Mouse (Mus musculus) forebrain, embryonic 12.5 days (tissue): Measurements from ENCODE around the gene Kbtbd12. TPM values are rescaled to one million over a fixed set of nuclear protein-coding genes. Genes with fewer than 3 reads are reported as not detected.
A peak's percentile ranks its signal among the peaks of the same experiment; 100 is the strongest.

Source experiments
- ATAC-seq: fragments of 200-750 bp; cut with Nextera tagmentation; 2 replicates; pipeline ENCODE4 v1.8.0; 2017; ENCODE audit warnings: moderate TSS enrichment; ENCODE audit not compliant: low FRiP score
- H3K27ac ChIP-seq: fragments of 300-500 bp; sonication (generic); 2 replicates; pipeline ENCODE4 v1.5.1; 2016; ENCODE audit warnings: mild to moderate bottlenecking
- H3K27me3 ChIP-seq: fragments of 300-500 bp; sonication (generic); 2 replicates; pipeline ENCODE4 v1.6.1; 2016; ENCODE audit warnings: mild to moderate bottlenecking
- H3K36me3 ChIP-seq: fragments of 300-500 bp; sonication (generic); replicated peaks from 2 replicates; pipeline ENCODE4 v1.6.1; 2016; ENCODE audit warnings: mild to moderate bottlenecking
- H3K4me1 ChIP-seq: fragments of 300-500 bp; sonication (generic); 2 replicates; pipeline ENCODE4 v1.6.1; 2016
- H3K4me2 ChIP-seq: fragments of 300-500 bp; sonication (generic); 2 replicates; pipeline ENCODE4 v1.6.1; 2016; ENCODE audit warnings: mild to moderate bottlenecking, moderate library complexity
- H3K4me3 ChIP-seq: fragments of 300-500 bp; sonication (generic); replicated peaks from 2 replicates; pipeline ENCODE4 v1.5.1; 2016; ENCODE audit warnings: mild to moderate bottlenecking
- H3K9ac ChIP-seq: fragments of 300-500 bp; sonication (generic); 2 replicates; pipeline ENCODE4 v1.6.1; 2016; ENCODE audit warnings: mild to moderate bottlenecking
- H3K9me3 ChIP-seq: fragments of 300-500 bp; sonication (generic); 2 replicates; pipeline ENCODE4 v1.6.1; 2016
- WGBS: fragments of 180-500 bp; shearing (Covaris S2); methylation state at CpG from one replicate; pipeline ENCODE4 v1.1.7; 2016; 5-methylcytosine and 5-hydroxymethylcytosine counted together
- polyA plus RNA-seq: library from polyadenylated mRNA; unstranded; fragments of >200 nt; fragmentation: Nextera tagmentation; extraction: Ambion mirVana; gene quantifications from 2 replicates; pipeline ENCODE4 v1.2.1, GENCODE M21; 2016

The Kbtbd12 gene
- polyA plus RNA-seq, 1 experiment from 2014 or later, result 0.15 TPM

- H3K27ac ChIP-seq, result peak overlapping the region; percentile 42; the same call in 1 of the 2 replicates
- H3K27me3 ChIP-seq, result no peaks in the 10 kb centered on the region
- no peak overlapping the region for H3K9ac ChIP-seq
- peaks cover 5% of the 10 kb centered on the region; the same call in 1 of the 2 replicates for H3K9me3 ChIP-seq
- peak overlapping the region; percentile 43 for H3K4me2 ChIP-seq
- H3K4me1 ChIP-seq, result peaks cover 19% of the 10 kb centered on the region
- H3K36me3 ChIP-seq, result no peaks in the 10 kb centered on the region
- 10% methylated on average over 3 of the region's 3 CpGs for WGBS
- H3K4me3 ChIP-seq, result no peak overlapping the region
- ATAC-seq, result no peak
Observed at GRCm38 (mm10) chr6:88640331-88640730, 2.6 kb upstream of the Kbtbd12 start.

- H3K9ac ChIP-seq, result no peak overlapping the region
- peaks cover 5% of the 10 kb centered on the region; the same call in 1 of the 2 replicates for H3K9me3 ChIP-seq
- 0% methylated on average over 9 of the region's 9 CpGs for WGBS
- H3K27me3 ChIP-seq, result no peaks in the 10 kb centered on the region
- H3K4me3 ChIP-seq, result no peak overlapping the region
- H3K4me2 ChIP-seq, result peak overlapping the region; percentile 43
- H3K36me3 ChIP-seq, result no peaks in the 10 kb centered on the region
- peaks cover 19% of the 10 kb centered on the region for H3K4me1 ChIP-seq
- ATAC-seq, result peak; percentile 72; the same call in 1 of the 2 replicates
- peak overlapping the region; percentile 42 for H3K27ac ChIP-seq
Observed at GRCm38 (mm10) chr6:88639921-88640320, 2.2 kb upstream of the Kbtbd12 start.

GRCm38 (mm10) chr6:88639372-88639920 lies 1.7 kb upstream of the Kbtbd12 start:
- no peak overlapping the region for H3K4me3 ChIP-seq
- peak overlapping the region; percentile 43 for H3K4me2 ChIP-seq
- H3K36me3 ChIP-seq, result no peaks in the 10 kb centered on the region
- no peak overlapping the region; the same call in 1 of the 2 replicates for H3K27ac ChIP-seq
- H3K4me1 ChIP-seq, result peaks cover 19% of the 10 kb centered on the region
- H3K9me3 ChIP-seq, result peaks cover 5% of the 10 kb centered on the region; the same call in 1 of the 2 replicates
- H3K9ac ChIP-seq, result no peak overlapping the region
- H3K27me3 ChIP-seq, result no peaks in the 10 kb centered on the region
- 21% methylated on average over 6 of the region's 6 CpGs for WGBS
- 0 out of 2 replicates have a peak, but pooled peaks have one; percentile 20 for ATAC-seq

- no peak for ATAC-seq
- Histone ChIP-seq H3K4me2 (no peak overlapping the region), H3K4me1 (peaks cover 19% of the 10 kb centered on the region), H3K27me3 (no peaks in the 10 kb centered on the region), H3K27ac (no peak overlapping the region), H3K9me3 (peaks cover 5% of the 10 kb centered on the region; the same call in 1 of the 2 replicates), H3K4me3 (no peak overlapping the region), H3K9ac (no peak overlapping the region), H3K36me3 (no peaks in the 10 kb centered on the region)
- 18% methylated on average over 1 of the region's 1 CpGs for WGBS
Observed at GRCm38 (mm10) chr6:88638917-88639316, 1.2 kb upstream of the Kbtbd12 start.

- H3K9me3 ChIP-seq, result peaks cover 5% of the 10 kb centered on the region; the same call in 1 of the 2 replicates
- ATAC-seq, result no peak
- H3K4me1 ChIP-seq, result peaks cover 19% of the 10 kb centered on the region
- H3K4me2 ChIP-seq, result no peak overlapping the region
- H3K27ac ChIP-seq, result no peak overlapping the region
- no peaks in the 10 kb centered on the region for H3K36me3 ChIP-seq
- H3K4me3 ChIP-seq, result no peak overlapping the region
- 94% methylated on average over 6 of the region's 6 CpGs for WGBS
- no peak overlapping the region for H3K9ac ChIP-seq
- no peaks in the 10 kb centered on the region for H3K27me3 ChIP-seq
Observed at GRCm38 (mm10) chr6:88635881-88636754, 1.6 kb downstream of the Kbtbd12 start.

GRCm38 (mm10) chr6:88631293-88631692 lies 6.5 kb downstream of the Kbtbd12 start:
- H3K4me1 ChIP-seq, result peaks cover 6% of the 10 kb centered on the region; the same call in 1 of the 2 replicates
- WGBS, result 60% methylated on average over 6 of the region's 6 CpGs

GRCm38 (mm10) chr6:88630560-88630959 lies 7.2 kb downstream of the Kbtbd12 start:
- Histone ChIP-seq H3K36me3 (no peaks in the 10 kb centered on the region), H3K4me2 (no peak overlapping the region), H3K9me3 (no peaks in the 10 kb centered on the region), H3K27ac (no peak overlapping the region), H3K4me3 (no peak overlapping the region), H3K4me1 (peaks cover 6% of the 10 kb centered on the region; the same call in 1 of the 2 replicates), H3K9ac (no peak overlapping the region), H3K27me3 (0 out of 2 replicates have a peak, but pooled peaks cover 6% of the 10 kb centered on the region)
- no peak for ATAC-seq
- WGBS, result 87% methylated on average over 5 of the region's 5 CpGs

More at GRCm38 (mm10) chr6:88631293-88631692, 6.5 kb downstream of the Kbtbd12 start:
- no peaks in the 10 kb centered on the region for H3K36me3 ChIP-seq
- H3K9me3 ChIP-seq, result no peaks in the 10 kb centered on the region
- no peak for ATAC-seq
- H3K27ac ChIP-seq, result no peak overlapping the region
- no peak overlapping the region for H3K4me3 ChIP-seq
- no peak overlapping the region for H3K9ac ChIP-seq
- H3K4me2 ChIP-seq, result no peak overlapping the region
- 0 out of 2 replicates have a peak, but pooled peaks cover 4% of the 10 kb centered on the region for H3K27me3 ChIP-seq

GRCm38 (mm10) chr6:88629821-88630220 lies 7.9 kb downstream of the Kbtbd12 start:
- Histone ChIP-seq H3K9me3 (no peaks in the 10 kb centered on the region), H3K27ac (no peak overlapping the region), H3K36me3 (no peaks in the 10 kb centered on the region), H3K4me1 (peaks cover 6% of the 10 kb centered on the region; the same call in 1 of the 2 replicates), H3K4me2 (no peak overlapping the region), H3K27me3 (0 out of 2 replicates have a peak, but pooled peaks cover 6% of the 10 kb centered on the region), H3K4me3 (no peak overlapping the region), H3K9ac (no peak overlapping the region)
- 95% methylated on average over 2 of the region's 2 CpGs for WGBS
- ATAC-seq, result no peak

- Histone ChIP-seq H3K4me1 (peaks cover 6% of the 10 kb centered on the region; the same call in 1 of the 2 replicates), H3K9ac (peak overlapping the region; percentile 65), H3K4me2 (peak overlapping the region; percentile 84), H3K9me3 (no peaks in the 10 kb centered on the region), H3K27ac (peak overlapping the region; percentile 62), H3K4me3 (peak overlapping the region; percentile 48), H3K36me3 (no peaks in the 10 kb centered on the region), H3K27me3 (0 out of 2 replicates have a peak, but pooled peaks cover 6% of the 10 kb centered on the region)
- WGBS, result under 1% methylated on average over 51 of the region's 51 CpGs
- ATAC-seq, result peak; percentile 97
Observed at GRCm38 (mm10) chr6:88627317-88627811, 10.4 kb downstream of the Kbtbd12 start.

- Histone ChIP-seq H3K9ac (peak overlapping the region; percentile 65), H3K27ac (peak overlapping the region; percentile 62), H3K27me3 (0 out of 2 replicates have a peak, but pooled peaks cover 6% of the 10 kb centered on the region), H3K4me1 (peaks cover 6% of the 10 kb centered on the region; the same call in 1 of the 2 replicates), H3K36me3 (no peaks in the 10 kb centered on the region), H3K4me3 (peak overlapping the region; percentile 48), H3K4me2 (peak overlapping the region; percentile 84), H3K9me3 (no peaks in the 10 kb centered on the region)
- no peak; the same call in 1 of the 2 replicates for ATAC-seq
- 10% methylated on average over 11 of the region's 11 CpGs for WGBS
Observed at GRCm38 (mm10) chr6:88626912-88627311, 10.8 kb downstream of the Kbtbd12 start.

- H3K4me2 ChIP-seq, result 0 out of 2 replicates have a peak overlapping the region, but pooled peaks have one; percentile 84
Observed at GRCm38 (mm10) chr6:88626462-88626861, 11.3 kb downstream of the Kbtbd12 start.

More at GRCm38 (mm10) chr6:88626462-88626861, 11.3 kb downstream of the Kbtbd12 start:
- no peak overlapping the region for H3K27ac ChIP-seq
- H3K9ac ChIP-seq, result no peak overlapping the region
- ATAC-seq, result no peak
- 62% methylated on average over 4 of the region's 4 CpGs for WGBS
- no peaks in the 10 kb centered on the region for H3K36me3 ChIP-seq
- 0 out of 2 replicates have a peak, but pooled peaks cover 10% of the 10 kb centered on the region for H3K27me3 ChIP-seq
- H3K9me3 ChIP-seq, result no peaks in the 10 kb centered on the region
- H3K4me1 ChIP-seq, result peaks cover 6% of the 10 kb centered on the region; the same call in 1 of the 2 replicates
- no peak overlapping the region for H3K4me3 ChIP-seq
